Mouse (Mus musculus): ENCODE data around the gene Hnrnpc.
"Not testable (repeated sequence)": the region's sequence is repeated elsewhere in the genome, so short reads cannot be mapped to it uniquely, and the experiment has no call there.

GRCm38 (mm10) chr14:52042359-52042758 is 61.5 kb downstream of the Hnrnpc start, which contains the start of gene Olfr221:
- TF ChIP-seq POLR2A (IDR thresholded peaks at IDR 0.05; ENCODE audit: low read depth, low read length); CTCF (conservative IDR thresholded peaks at IDR 0.05; ENCODE audit: insufficient read depth, insufficient read length, low read depth, low read length): not testable (repeated sequence)
